Mouse (Mus musculus) inflammation-experienced regulatory T-cells, adult 6 months (primary cell): ENCODE data around the gene Acsf3. TPM values are rescaled to one million over a fixed set of nuclear protein-coding genes. Genes with fewer than 3 reads are reported as not detected.
A peak's percentile ranks its signal among the peaks of the same experiment; 100 is the strongest.

Source experiments
- ATAC-seq: one replicate; pipeline ENCODE4 v1.8.0; 2017
- polyA plus RNA-seq, 3 experiments: library from polyadenylated mRNA; unstranded; fragments of 100-300 nt; shearing (Covaris generic); gene quantifications; one replicate each; pipeline ENCODE4 v1.2.1; 2017

Gene Acsf3
- polyA plus RNA-seq, 3 experiments from 2014 or later = 7.8 to 10.1 (median 9.2) TPM

DNA sequence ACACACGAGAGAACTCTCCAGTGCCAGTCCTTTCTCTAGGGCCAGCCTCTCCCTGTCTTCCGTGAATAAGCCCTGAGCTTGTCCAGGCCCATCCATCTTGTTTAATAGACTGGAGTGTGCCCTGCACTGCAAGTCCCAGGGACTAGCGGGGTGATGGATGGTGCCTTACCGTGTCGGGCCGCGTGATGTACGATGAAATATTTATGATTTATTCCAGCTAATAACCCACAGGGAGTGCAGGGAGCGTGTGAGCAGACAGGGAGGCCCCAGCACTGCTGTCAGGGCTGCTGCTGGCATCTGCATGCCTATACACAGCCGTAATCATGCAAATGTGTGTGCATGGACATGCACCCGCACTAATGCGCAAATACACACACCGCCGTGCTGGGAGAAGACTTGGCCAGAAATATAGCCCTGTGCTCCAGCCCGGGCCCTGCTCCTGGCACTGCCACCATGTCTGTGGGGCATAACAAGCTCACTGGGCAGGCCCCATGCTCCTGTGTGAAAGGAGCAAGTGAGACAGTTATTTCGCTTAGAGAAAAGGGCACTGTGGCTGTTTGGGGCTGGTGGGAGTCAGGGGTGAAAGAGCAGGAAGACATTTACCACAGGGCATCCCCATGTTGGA, 36.7 kb downstream of the Acsf3 start:
- no peak for ATAC-seq

DNA sequence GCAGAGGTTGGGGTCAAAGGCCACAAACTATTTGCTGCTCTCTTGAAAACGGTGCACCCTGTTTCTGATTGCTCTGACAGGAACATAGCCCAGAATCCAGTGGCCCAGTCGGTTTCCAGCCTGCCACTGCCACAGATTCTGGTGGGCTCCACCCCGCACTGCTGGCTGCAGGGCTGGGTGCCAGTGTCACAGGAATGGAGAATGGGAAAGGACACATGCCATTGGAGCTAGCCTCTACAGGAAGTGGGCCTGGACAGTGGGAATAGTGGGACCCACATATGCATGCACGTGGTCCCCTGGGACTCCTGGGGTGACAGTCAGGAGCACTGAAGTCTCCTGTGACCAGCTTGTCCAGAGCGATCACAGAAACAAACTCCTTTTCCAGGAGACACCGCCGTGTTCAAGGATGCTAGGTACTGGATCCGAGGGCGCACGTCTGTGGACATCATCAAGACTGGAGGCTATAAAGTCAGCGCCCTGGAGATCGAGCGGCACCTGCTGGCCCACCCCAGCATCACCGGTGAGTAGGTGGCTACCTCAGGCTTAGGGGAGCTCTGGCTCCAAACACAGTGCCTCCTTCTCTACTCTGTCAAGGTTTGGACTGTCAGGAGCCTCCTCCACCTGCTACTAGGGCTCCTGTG, 37.4 kb downstream of the Acsf3 start:
- no peak for ATAC-seq

DNA sequence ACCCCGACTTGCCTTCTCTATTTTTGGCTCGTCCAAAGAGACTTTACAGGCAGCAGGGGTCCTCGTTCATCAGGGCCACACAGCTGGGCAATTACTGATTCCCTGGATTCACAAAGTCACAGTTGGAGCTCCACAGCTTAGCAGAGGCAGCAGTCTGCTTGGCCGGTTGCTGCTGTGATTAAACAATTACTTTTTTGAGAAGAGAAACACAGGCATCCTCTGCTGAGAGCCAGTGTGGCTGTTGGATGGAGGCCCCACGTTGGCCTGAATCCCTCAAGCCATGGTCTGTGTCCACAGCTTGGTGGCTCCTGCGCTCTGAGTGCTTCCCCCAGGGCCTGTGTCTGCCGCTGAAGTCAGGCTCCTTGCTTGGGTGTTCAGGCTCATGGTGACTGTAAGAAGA, 39.3 kb downstream of the Acsf3 start:
- ATAC-seq = no peak

DNA sequence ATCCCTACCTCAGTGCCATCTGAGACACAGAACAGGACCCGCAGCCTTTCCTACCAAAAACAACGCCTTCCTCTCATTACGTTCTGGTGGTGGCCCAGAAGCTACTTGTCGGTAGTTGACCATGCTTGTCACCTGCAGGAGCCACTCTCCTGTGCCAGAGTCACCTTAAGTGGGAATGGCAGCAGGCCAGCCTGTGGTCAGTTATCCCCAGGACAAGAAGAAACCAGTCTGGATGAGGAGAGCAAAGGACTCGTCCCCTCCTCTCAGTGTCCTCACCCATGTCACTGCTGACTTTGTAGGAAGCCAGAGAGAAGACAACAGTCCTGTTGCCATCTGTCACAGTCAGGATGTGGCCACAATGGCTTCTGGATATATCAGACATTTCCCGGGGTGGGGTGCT, 41.7 kb downstream of the Acsf3 start:
- ATAC-seq = no peak

DNA sequence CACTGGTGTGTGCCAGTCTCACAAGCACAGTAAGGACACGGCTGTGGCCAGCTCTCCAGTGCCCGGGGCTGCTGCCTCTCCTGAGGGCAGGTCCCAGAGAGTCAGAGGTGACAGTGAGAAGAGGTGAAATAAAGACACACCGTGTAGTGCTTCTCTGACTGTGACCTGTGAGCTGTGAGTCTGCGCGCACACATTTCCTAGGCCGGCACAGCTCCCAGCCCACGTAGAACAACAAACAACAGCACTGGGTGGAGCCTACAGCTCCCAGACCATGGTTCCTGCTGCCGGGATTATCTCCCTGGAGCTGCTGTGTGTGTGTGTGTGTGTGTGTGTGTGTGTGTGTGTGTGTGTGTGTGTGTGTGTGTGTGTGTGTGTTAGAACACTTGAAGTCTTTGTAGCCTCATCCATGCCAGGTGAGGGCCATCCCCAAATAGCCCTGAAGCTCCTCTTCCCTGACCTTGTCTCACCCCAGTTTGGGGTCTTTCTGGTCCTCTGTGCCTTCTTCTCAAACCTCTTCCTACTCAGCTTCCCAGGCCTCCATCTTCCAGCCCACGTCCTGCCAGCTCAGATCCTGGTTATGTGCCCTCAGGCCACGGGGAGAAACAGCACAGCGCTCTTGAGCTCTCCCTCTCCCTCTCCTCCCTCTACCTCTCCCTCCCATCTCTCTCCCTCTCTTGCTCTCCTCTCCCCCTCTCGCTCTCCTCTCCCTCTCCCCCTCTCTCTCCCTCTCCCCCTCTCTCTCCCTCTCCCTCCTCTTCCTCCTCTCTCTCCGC, 42.6 kb downstream of the Acsf3 start:
- ATAC-seq = no peak

DNA sequence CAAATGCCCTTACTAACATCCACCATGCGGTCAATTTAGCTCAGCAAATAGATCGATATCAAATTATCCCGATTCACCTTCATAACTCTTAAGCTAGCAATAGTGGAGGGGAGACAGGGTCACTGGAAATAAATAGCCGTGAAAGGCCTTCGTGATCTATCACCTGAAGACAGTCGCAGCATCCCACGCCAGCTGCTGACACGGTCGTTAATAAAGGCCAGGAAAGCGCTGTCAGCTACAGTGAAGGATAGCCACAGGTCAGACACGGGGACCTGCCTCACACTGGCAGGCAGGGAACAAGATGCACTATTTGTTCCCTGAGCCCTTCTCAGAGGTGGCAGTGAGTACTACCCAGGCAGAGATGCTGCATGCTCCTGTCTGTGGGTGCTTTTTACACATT, 44.5 kb downstream of the Acsf3 start:
- no peak for ATAC-seq

DNA sequence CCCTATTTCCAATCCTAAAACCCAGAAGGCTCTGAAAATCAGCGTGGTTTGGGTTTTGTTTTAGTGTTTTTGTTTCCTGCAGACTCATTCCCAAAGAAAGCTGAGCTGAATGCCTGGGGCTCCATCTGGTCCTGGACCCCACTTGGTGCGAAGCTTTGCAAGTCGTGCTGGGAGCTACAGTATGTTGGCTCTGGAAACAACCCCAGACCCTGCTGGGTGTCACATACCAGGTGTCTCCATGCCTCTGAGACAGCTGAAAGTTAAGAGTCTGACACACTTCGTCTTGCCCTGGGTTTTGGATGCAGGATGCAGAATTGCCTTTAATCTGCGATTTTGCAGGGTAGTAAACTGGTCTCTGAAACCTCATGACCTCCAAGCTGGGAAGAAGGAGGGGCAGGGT, 49.3 kb downstream of the Acsf3 start:
- ATAC-seq = no peak

DNA sequence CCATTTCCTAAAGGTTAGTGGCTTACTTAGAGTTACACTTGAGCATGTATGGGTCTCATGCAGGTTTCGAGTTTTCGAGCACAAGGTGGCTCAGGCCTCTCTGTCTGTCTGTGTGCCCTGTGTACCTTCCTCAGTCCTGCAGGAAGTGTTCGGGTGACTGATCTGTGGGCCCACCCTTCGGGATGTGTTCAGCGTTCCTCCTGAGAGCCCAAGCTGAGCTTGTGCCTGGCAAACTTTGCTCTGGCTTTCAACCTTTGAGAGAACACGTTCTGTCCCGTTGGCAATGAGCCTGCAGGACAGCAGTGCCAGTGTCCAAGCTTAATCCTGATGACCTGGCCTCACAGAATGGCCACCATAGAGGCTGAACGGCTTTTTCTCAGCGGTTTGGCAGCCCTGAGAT, 49.7 kb downstream of the Acsf3 start:
- ATAC-seq = no peak

DNA sequence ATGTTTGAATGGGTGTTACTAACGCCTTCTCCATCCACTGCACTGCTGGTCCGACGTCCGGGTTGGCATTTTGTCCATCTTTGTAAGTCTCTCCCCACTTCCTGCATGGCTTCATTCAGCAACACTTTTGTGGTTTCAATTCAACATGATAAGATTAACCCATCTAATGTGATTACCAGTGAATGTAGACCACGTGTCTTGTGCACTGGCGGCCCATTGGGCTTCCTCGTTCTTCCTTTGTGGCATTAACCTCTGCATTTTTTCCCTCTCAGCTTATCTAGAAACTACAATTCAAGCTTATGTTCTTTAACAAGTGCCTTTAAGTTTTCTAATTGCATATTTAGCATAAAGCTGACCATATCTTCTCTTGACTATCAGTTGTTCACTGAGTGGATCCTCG, 50.1 kb downstream of the Acsf3 start:
- ATAC-seq = no peak

DNA sequence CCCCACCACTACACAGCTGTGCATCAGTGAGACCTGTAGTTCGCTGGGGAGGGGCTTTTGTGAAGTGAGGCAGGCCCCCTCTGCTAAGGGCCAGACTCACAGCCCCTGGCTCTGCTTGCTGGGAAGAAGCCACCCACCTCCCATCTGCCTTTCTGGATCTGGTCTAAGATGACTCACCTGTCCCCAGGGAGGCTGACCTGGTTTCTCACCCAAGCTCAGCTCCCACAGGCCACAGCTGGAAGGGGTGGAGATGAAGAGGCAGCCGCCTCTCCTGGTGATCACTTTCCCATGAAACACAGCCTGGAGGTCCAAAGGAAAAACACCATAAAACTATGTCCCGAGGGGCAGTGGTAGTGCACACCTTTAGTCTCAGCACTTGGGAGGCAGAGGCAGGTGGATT, 54.1 kb downstream of the Acsf3 start:
- no peak for ATAC-seq

DNA sequence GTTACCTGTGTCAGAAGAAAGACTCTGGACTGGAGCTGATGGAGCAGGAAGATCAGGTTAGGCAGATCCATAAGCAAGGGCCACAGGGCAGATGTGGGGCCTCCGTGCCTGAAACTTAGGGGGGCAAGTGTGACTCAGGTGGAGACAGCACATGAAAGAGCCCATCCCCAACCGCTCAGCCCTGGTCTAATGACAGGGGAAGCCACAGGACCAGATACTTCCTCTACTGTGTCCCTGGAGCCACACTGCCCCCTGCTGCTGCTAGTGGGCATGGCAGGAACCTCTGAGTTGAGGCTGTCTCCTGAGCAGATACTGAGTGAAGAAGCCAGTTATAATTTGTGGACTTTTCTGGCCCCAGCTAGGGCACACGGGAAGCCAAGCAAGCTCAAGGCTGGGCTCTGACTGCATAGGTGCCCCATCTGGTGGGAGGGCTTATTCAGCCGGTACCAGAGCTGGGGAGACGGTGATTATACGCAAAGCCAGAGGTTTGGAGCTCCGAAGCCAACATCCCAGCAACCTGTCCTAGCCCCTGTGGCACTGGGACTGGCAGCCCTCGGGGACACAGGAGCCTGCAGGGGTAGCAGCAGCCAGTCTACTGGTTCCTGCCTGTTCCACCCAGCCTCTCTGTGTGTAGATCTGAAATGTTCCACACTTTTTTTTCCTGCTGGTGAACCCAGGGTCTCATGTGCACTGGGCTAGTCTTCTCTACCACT, 55.2 kb downstream of the Acsf3 start:
- peak; percentile 93 for ATAC-seq

DNA sequence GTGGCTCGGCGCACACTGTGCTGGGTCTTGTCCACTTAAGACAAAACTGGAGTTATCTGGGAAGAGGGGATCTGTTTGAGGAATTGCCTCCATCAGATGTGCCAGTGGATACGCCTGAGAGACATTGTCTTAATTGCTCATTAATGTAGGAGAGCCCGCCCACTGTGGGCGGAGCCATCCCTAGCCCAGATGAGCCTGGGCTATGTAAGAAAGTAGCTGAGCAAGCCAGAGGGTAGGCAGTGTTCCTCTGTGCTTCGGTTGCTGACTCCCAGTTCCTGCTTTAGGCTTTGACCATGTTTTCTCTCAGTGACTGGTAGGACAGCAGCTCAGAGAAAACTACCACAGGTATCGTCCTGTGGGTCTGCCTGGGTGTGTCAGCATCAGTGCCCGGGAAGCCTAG, 59.1 kb downstream of the Acsf3 start:
- no peak for ATAC-seq

DNA sequence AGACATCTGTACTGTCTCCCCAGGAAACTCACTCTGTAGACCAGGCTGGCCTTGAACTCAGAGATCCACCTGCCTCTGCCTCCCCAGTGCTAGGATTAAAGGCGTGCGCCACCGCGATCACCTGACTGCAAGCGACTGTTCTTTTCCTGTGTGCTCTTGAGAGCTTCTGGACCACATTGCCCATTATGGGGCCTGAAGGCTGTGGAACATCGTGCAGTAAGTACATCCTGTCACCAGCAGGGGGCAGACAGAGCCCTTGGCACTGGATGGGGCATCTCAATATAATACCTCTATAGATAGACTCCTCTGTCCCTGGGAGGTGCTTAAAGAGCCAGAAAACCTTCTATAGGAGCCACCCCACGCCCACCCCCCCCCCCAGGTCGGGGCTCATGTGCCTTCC, 59.7 kb downstream of the Acsf3 start:
- peak; percentile 60 for ATAC-seq

DNA sequence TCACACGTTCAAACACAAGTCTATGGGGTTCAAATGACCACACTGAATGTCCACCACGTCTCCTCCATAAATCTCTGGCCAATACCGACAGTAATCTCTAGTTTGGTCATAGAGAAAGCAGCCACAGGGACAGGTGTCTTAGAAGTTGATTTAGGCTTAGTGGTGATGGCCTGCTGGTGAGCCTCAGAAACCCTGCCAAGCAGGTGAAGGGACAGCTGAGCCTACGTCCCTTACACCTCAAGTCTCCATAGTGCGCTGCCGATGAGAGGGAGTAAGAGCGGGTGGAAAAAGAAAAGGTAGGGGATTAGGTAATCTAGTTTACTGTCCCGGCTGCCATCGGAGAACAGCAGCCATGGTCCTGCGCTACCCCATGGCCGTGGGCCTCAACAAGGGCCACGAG, 60.9 kb downstream of the Acsf3 start:
- ATAC-seq = no peak

DNA sequence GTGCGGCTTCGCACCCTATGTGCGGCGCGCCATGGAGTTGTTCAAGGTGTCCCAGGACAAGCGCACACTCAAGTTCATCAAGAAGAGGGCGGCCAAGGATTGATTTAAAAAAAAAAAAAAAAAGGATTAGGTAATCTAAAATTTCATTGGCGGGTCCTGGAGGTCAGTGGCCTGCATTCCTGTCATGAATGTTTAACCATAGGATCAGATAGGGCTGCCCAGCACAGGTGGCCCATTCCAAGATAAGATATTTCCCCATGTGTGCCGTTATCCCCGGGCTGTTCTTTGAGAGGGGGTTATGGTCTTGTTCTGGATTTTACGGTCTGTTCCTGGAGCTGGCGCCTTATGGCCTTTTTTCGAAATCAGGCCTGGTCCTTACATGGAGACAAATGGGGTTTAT, 61.4 kb downstream of the Acsf3 start:
- ATAC-seq = no peak

DNA sequence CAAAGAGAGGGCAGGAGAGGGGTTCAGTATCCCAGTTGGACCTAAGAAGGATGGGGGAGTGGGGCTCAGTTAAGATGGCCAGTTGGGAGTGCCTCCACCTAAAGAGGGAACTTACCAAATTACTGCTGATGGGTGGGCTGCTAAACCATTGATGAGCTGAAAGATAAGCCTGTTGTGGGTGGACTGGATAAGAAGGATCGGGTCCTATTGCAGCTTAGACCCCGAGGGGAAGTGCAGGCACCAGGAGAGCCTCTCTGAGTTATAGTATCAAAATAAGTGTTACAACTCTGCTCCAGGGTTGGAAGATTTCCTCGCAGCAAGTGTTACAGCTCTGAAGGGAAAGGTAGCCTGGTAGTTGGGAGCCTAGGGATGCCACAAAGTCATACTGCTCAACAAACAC, 68.9 kb downstream of the Acsf3 start:
- no peak for ATAC-seq

DNA sequence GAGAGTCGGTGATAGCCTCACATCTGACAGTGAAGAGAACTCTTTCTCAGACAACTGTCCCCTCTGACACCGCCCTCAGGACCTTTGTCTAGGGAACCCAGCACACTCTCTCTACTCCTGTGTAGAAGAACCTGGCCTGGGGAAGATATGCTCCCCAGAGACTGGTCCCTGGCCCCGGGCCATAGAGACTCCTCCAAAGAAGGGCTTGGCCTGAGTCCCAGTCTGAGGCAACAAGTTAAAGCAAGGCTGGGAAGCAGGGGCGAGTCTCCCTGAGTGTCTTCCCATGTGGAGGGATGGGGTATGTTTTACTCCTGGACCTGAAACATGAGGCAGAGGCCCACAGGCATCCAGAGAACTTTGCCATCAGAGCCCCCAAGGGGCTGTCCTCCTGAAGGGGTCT, 70.4 kb downstream of the Acsf3 start:
- ATAC-seq = no peak

DNA sequence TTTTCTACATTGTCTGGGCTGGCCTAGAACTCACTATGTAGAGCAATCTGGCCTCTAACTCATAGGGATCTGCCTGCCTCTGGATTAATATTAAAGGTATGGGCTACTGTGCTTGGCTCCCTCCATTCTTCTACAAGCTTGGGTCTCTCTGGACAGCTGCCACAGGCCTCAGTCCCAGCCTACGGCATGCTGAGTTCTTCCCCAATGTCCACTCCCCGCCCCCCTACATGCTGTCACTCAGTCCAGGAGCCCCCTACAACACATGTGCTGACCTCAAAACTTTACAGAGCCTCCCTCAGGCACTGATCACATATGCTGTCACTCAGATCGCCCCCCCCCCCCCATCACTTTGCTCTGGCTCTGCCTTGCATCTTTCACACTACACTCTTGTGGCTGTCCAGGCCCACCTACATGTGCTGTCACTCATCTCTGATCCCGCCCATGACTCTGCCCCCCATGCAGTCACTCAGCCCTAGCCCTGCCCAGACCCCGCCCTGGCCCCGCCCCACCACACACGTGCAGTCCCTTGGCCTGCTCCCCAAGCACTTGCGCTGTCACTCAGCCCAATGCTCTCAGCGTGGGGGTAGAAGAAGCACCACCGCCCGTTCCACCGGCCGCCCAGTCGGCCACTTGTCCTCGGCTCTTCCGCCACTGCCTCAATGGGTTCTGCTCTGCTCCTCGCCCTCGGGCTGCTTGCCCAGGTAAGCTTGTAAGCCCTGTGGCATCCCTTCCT, 72.7 kb downstream of the Acsf3 start, which contains the start of gene Cdh15:
Gene Cdh15 (plus strand): TSS at position 138 of the 733 bp plus-strand sequence.
- ATAC-seq = no peak

DNA sequence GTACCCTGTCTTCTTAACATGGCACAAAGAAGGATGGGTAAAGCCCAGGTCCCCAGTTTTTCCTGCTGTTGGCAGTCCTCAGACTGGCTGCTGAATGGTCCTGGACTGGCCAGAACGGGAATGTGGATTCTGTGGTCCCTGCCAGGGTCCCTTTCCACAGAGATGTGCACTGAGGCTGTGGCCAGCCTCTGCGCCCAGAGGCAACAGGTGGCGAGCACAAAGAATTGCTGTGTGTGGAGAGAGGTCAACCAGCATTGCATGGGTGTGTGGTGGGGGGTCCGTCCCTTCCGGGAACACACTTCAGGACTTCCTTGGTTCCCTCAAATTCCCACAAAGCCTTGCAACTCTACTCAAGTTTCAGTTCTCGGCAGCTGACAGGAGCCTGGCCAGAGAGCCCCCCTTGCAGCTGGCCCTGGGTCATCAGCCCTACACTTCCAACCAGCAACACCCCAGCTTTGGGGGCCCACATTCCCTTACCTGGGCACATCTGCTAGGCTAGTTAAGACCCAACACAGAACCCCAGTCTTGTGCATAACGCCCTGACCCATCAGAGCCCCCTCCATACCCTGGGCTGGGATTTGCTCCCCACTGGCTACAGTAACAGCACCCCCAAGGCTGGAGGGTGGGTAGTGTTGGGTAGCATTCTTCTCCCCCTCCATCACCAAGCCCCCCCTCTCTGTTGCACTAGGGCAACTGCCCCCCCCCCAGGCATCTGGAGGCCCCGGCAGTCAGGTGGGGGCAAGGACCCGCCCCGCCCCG, 74.0 kb downstream of the Acsf3 start:
- no peak for ATAC-seq

DNA sequence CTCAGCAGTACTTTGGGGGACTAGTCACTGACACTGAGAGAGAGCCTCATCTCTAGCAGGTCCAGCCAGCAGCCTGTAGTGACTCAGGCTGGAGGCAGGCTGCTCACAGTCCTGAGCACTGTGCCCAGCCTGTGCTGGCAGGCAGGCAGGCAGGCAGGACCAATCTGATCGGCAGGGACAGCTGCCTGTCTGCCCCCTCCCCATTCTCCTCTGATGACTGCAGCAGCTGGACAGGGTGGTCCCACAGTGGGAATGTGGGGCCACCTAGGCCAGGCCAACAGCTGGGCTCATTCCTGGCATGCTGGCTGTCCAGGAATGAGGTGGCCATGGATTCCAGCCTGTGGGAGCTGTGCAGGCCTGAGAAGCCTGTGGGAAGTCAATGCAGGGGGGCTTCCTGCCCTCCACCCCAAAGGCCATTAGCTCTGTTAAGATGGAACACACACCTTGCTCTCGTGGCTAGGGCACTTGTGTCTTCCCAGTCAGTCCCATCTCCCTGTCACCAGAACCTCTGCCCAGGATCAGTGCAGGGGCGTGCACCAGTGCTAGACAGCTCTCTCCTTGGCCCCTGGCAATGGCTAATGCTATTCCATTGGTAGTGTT, 75.5 kb downstream of the Acsf3 start:
- no peak for ATAC-seq
